Comparison of ENCODE assay signal across 17 mouse cellular contexts in the genomic region with DNA sequence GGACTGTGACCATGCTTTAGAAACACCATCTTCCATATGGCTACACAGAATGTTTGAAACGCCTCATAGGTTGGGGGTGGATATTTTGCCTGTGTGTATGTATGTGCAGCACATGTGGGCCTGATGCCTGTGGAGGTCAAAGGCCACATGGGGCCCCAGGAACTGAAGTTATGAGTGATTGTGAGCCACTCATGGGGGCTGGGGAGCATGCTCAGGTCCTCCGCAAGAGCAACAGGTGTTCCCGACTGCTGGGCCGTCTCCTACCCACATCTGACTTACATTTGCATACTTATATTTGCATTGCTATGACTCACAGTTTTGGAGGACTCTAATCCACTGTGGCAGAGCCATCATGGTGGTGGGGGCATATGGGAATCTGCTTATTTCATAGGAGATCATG.
"Had no signal": no experiment of that assay in that cellular context is flagged by ENCODE, and none has a peak within 500 bp of the region (broad histone marks: within the 10 kb centered on the region; RNA-seq: fewer than 3 reads in every experiment).

No protein-coding gene starts in this region.

- H3K9me3 ChIP-seq: lung, embryonic 15.5 days; midbrain, embryonic 15.5 days; stomach, embryonic 15.5 days had no signal

- H3K27me3 ChIP-seq: lung, embryonic 15.5 days; megakaryocyte, embryonic 14.5 days; midbrain, embryonic 15.5 days; neural tube, embryonic 12.5 days; stomach, embryonic 15.5 days had no signal

- H3K27ac ChIP-seq: lung, embryonic 15.5 days; macrophage; midbrain, embryonic 13.5 days; midbrain, embryonic 15.5 days; neural tube, embryonic 12.5 days; stomach, embryonic 15.5 days; stomach, postnatal 0 days had no signal

- H3K4me2 ChIP-seq: lung, embryonic 15.5 days; midbrain, embryonic 11.5 days; midbrain, embryonic 13.5 days; midbrain, embryonic 15.5 days; neural tube, embryonic 12.5 days; stomach, embryonic 15.5 days had no signal

- H3K9ac ChIP-seq: liver, postnatal 0 days; lung, embryonic 15.5 days; midbrain, embryonic 13.5 days; midbrain, embryonic 15.5 days; neural tube, embryonic 12.5 days; stomach, embryonic 15.5 days had no signal

- H3K36me3 ChIP-seq: midbrain, embryonic 15.5 days; stomach, embryonic 15.5 days had no signal

- ATAC-seq: liver, postnatal 0 days; midbrain, embryonic 13.5 days; midbrain, embryonic 15.5 days had no signal

- H3K4me3 ChIP-seq: lung, embryonic 15.5 days; megakaryocyte, embryonic 14.5 days; midbrain, embryonic 13.5 days; midbrain, embryonic 15.5 days; neural tube, embryonic 12.5 days; stomach, embryonic 15.5 days had no signal

- DNase-seq: liver, postnatal 0 days; lung, adult 2 months; lung, postnatal 10 days; lung, postnatal 36 days; right cerebral cortex, postnatal 14 days; thymus, adult 2 months; thymus, postnatal 14 days; thymus, postnatal 36 days had no signal
